Mouse (Mus musculus): ENCODE measurements around the gene Mmp15.

Mmp15 gene

DNA sequence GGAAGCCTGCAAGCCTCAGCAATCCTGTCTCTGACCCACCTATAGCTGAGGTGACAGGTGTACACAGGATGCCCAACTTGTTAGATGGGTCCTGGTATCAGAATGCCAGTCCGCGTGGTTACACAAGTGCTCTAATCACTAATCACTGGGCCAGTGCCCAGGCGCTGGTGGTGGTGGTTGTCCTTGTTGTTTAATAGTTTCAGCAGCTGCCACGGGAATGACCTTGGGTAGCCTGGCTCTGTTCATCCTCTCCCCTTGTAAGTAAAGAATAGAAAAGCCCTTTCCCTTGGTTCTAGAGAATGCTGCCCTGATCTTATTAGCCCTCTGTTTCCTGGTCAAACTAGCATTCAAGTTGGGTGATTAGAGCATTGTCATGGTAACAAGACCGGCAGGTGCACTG lies 10.3 kb upstream of the Mmp15 start:
- DNase-seq (ENCODE audit: low spot score): no peak

DNA sequence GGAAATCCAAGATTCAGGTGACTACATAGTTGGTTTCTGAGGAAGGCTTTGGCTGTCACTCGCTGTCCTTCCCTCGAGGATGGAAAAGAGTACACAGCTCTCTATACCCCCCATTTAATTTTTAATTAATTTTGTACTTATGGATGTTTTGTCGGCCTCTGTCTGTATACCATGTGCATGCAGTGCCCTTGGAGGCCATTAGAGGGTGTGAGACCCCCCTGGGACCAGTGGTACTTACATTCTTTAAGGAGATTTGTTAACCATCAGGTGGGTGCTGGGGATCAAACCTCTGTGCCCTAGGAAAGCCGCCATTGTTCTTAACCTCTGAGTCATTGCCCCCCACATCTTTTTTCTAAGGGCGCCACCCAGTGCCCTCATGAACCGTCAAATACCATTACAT lies 7.4 kb upstream of the Mmp15 start:
- no peak for DNase-seq (ENCODE audit: low spot score)

DNA sequence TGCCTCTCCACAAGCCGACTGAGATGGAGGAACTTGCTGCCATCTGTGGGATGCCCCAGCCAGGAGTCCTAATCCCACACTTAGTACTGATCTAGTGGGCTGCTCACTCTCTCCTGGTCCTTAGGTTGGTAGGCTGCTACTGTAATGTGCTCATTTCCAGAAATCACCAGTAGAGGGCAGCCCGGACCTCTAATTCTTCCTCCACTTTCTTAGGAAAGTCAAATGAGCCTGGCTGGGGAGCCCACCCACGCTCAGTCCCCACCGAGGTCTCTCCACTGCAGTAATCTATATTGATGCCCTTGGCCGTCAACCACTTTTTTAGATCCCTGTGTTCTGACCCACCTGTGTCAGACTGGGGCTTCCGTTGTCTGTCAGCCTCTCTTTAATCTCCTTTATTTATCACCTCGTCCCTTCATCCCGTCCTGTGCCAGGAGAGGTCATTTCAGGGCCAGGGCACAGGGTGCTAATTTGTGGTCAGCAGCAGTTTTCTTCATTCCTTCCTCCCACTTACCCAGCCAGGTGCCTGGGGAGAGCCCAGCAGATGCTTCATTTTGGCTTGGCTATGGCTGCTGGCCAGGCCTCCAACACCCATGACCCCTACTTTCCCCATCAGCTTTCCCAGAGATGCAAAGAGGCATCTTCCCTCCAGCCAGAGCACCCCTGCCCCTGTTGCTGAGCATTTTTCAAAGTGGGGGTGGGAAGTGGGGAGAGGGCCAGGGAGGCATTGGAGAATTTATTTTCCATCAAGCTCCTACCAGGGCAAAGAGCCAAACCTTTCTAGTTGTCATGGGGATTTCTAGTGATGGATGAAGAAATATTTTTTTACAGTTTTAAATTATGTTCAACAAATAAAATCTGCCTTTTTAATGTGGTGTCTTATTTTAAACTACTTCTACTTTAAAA lies 5.2 kb upstream of the Mmp15 start:
- DNase-seq (ENCODE audit: low spot score): peak; percentile 75

DNA sequence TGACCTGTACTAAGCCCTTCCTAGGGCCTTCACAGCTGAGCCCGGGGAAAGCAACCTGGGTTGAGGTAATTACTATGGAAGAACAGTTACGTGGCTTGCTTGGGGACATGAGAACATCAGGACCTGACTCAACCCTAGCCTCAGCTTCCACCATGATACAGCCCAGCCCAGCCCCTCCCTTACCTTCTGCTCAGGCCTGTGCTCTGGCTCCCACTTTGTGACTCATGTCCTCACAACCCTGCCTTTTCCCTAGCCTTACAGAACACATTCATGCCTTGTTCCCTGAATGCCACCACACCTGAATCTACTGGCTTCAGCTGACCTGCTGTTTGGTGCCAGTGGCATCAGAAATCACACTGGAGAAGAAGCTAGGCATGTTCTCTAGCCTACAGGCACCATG lies 3.7 kb upstream of the Mmp15 start:
- DNase-seq (ENCODE audit: low spot score): no peak

DNA sequence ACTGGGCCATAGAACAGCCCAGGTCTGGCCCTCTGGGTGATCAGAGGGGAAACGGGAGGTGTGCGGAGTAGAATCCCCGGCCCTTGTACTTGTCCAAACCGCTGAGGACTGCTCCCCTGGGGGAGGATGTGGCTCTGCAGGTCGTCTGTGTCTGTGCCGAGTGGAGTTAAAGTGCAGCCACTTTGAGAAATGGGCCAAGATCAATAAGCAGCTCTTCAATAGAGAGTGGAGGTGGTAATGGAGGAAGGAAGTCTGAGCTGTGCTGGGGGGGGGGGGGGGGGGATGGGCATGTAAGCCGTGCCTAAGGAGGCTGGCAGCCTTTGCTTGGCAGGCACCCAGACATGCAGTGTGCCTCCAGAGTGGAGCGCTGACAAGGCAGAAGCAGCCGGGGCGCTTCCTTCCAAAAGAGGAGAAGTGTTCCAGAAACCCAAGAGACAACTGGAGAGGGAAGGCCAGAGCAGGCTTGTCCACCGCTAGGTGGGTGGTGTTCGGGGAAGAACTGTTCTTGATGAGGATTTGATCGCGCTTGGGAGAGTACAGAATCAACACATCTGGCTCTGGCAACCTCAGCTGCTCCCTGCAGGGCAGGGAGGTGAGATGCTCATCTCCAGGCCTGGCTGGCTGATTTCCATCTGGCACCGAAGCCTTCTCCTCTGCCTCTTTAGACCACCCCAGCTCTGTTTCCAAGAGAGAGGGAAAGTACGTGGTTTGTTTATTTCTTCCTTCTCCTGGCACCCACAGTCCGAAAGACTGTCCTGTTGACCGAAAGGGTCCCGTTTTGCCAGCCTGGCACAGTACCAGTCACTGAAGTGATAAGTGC lies 3.0 kb upstream of the Mmp15 start:
- peak; percentile 73 for DNase-seq (ENCODE audit: low spot score)

DNA sequence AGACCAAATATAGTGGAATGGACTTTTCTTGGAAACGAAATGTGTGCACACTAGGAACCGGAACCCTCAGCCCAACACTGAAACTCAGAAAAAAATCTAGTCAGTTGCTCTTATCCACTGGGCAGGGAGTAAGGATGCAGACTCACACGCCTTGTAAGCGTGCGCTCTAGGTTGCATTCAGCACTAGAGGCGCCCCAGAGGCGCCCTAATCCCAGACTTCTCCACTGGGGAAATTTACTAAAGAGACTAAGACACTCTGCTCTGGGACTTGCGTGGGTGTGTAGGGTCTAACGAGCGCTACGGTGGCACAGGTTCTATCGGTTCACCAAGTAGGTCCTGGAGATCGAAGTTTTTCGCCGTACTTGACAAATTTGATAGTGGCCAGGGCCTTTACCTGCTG lies 607 bp upstream of the Mmp15 start:
- no peak for DNase-seq (ENCODE audit: low spot score)

DNA sequence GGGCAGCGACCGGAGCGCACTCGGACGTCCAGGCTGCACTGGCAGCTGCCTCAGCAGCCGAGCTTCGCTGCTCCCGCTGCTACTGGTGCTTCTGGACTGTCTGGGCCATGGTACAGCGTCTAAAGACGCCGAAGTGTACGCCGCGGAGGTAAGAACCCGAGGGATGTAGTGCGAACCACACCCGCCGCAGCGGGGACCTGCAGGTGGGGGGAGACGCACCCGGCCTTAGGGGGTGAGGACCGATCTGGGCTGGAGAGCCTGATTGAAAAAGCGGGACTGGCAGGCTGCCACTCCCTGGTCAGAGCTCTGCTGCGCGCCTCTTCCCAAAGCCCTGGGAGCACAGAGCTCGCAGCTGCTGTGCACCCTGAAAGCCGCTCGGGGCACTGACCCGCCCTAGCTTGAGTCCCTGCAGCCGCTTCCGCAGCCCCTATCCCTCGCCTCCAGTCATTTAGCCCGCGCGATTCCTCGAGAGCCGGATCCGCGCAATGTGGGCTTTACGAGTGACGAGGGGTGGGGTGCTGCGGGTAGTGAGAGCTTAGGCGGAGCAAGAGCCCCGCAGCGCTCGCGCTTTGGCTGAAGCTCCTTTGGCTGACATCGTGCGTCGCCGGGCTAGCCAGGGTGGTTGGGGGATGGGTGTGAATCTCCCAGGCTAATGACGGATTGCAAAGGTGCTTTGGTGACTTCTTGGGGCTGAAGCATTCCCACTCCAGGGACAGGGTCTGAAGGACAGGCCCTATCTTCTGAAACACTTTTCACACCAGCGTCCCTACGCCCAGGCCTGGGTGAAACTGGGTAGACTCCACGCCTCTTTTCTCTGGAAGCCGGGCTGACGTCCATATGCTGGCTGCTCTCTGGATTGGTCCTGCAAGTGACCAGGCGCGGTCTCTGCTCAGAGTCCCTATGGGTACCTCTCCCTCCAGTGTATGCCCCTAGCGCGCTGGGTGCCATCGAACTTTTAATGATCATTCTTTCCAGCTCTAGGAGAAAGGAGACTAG lies 1.1 kb downstream of the Mmp15 start:
- peak; percentile 32 for DNase-seq (ENCODE audit: low spot score)

DNA sequence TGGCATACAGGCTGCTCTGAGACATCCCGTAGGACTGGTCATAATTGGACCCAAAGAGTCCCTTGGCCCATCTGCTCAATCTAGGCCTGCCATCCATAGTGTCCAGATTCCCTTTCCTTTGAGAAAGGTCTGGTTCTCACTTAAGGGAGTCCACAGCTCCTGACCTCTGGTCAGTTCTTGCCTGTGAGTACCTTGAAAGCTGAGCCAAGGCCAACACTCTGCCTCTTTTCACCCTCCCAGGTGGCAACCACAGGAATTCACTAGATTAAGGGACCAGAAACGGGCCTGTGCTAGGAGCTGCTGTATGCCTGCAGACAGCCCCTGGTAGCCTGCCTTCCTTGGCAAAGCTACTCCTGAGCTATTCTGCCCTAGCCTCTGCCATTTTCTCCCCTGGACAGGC lies 2.5 kb downstream of the Mmp15 start:
- peak; percentile 58 for DNase-seq (ENCODE audit: low spot score)

DNA sequence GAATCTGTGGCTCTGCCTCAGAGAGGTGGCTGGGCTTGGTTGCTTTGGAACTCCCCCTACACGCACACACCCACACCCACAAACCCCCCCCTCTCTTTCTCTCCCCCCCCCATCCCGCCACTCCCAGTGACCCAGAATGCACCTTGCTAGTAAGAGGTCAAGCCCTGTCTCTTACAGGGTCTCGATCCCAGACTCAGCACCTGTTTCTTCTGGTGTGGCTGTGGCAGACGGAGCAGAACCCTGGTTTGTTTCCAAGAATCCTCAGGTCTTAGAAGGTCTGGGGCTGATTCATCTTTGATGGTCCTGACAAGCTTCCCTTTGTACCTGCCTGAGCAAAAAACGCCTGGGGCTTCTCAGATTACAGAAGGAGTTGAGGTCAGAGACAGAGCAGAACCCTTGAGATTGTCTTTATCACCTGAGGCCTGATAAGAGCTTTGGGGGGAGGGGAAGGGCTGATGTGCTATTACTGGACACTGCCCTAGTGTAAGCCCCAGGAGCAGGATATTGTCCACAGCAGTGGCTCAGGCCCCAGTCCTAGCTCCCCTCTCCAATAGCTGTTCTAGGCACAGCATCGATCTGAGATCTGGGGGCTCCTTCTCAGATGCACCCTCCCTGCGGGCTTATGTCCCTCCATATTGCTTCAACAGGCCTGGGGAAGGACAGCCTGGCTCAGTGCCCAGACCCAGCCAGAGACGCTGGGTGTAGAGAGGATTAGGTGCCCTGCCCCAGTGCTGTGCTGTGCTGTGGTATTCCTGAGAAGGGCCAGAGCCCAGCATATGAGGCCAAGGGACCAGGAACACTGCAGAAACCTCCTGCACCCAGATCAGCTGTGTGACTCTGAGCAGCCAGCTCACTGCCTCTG lies 6.7 kb downstream of the Mmp15 start:
- DNase-seq (ENCODE audit: low spot score): no peak

DNA sequence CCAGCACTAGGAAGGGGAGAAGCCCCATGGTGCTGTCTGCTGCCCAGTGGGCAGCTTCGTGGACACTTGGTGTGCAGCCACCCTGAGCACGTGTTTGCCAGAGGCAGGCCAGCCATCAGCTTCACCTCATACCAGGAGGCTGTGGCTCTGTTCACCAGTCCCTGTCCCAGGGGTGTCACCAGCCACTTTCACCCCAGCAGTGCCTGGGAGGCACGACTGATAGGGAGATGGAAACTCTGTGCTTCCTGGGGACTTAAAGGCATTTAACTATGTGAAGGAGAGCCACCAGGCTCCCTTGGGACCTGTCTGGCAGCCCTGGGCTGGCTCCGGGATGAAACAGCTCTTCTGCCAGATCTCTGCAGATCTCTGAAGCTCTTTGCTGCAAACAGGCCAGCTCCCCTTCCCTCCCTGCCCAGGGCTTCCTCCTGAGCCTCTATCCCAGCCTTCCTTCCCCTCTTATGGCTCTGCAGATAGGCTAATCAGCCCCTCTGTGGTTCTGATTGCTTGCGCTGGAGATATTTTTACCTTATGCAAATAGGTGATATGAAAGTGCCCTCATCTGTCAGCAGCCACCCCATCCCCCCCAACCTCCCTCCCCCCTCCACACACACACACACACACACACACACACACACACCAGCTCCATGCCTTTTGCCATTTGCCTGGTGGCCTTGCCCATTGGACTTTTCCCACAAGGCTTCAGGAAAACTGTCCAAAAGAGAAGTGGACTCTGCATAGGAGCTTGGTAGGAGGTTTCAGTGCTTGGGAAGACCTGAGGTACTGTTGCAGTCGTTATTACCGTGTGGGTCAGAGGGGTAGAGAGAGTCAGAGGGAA lies 8.3 kb downstream of the Mmp15 start:
- no peak for DNase-seq (ENCODE audit: low spot score)

DNA sequence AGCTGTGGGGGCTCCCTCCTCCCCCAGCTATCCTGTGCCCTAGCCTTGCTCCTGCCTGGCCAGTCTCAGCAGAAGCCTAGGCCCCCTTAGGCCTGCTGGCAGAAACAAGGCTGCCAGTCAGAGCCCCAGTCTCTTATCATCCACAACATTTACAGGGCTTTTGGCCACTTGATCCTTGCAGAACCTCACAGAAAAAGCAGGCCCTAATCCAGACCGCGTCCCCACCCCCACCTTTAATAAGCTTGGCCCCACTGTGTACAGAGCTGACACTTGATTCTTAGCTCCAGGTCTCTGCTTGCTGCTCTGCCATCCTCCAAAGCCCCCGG lies 8.9 kb downstream of the Mmp15 start:
- no peak for DNase-seq (ENCODE audit: low spot score)

DNA sequence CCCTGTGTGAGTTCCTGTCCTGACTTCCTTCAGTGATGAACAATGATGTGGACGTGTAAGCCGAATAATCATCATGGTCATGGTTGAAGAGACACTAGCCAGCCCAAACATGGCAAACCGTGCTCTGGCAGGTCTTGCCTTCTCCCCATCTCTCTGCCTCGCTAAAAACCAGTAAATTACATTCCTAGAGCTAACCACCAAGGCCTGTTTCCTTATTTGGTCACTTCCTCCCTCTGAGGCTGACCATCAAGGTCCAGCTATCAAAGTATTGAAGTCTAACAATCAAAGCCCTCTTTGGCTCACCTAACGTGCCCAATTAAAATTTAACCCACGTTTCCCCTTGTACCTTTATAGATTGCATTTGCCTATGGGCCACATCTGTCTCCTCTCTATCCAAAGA lies 10.2 kb downstream of the Mmp15 start:
- no peak for DNase-seq (ENCODE audit: low spot score)

DNA sequence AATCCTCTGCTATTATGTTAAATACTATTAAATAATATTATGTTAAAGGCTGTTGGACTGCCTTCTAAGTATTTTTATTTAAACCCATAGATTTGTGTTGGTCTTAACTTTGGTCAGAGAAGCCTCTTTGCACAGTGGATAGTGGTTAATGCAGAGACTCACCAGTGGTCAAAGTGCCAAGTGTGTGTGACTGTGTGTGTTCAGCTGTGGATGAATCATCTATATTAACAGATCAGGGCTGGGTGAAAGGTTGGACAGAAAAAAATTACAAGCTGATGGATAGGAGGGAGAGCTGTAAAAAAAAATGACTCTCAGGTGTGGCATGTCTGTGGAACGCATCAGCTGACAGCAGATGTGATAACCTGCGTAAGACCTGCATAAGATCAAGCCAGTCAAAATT lies 11.8 kb downstream of the Mmp15 start:
- no peak for DNase-seq (ENCODE audit: low spot score)

DNA sequence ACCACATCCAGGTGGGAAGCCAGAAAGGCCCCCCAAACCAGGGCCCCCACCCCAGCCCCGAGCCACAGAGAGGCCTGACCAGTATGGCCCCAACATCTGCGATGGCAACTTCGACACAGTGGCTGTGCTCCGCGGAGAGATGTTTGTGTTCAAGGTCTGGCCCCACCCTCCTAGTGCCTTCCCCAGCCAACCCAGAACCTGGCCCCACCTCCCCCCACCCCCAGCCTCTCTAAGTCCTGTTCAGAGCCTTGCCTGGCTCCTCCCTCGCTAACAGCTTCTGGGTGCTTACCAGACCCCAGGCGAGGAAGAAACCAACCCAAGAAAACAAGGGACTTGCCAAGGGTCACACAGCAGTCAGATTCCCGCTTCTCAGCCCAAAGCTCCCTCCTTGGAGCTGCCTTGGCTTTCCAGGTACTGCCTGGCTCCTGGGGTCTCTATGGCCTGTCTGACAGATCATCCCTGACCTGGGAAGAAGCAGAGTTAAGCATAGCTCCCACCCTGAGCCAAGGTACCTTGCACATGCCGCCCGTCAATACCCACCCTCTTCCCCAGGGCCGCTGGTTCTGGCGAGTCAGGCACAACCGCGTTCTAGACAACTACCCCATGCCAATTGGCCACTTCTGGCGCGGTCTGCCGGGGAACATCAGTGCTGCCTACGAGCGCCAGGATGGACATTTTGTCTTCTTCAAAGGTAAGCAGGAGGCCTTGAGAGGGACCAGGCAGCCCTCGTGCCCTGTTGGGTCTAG lies 17.7 kb downstream of the Mmp15 start:
- no peak for DNase-seq (ENCODE audit: low spot score)

DNA sequence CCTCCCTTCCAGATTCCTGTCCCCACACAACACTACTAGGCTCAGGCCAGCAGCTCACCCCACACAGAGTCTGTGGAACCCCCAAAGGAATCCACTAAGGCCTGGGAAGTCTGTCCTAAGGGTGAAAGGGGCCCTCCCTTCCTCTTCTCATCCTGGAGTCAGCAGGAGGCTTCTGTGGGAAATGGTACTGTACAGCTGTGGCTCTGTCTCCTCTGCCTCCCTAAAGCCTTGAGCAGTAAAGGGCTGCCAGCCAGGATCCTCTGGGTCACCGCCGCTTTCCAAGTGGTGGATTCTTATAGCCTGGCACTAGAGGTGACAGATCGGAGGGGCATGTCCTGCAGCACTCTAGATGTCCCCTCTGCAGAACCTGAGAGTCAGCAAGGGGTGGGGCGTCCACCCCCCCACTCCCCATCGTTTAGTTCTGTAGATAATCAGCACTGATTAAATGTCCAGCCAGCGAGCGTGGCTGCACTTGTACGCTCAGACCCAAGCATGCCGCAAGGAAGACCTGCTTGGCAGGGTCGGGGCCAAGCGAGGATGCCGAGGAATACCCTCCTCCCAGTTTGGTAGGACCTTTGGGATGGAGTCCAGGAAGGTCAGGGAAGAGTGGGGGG lies 21.4 kb downstream of the Mmp15 start:
- DNase-seq (ENCODE audit: low spot score): no peak

DNA sequence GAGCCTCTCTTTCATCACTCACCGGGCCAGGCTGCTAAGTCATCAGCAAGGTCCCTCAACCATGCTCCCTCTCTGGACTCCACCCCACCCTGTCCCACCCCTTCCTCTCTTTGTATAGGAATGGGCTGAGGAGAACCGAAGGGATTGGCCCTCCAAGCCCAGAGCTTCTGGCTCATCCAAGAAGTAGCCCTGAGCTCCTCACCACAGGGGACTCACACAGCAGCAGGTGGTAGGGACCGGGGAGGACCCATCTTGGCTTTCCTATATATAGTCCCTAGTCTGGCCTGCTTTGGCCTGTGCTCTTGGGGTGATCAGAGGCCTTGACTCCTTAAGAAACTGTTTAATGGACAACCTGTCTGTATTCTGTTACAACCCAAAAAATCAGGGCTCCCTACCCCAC lies 22.4 kb downstream of the Mmp15 start:
- no peak for DNase-seq (ENCODE audit: low spot score)

DNA sequence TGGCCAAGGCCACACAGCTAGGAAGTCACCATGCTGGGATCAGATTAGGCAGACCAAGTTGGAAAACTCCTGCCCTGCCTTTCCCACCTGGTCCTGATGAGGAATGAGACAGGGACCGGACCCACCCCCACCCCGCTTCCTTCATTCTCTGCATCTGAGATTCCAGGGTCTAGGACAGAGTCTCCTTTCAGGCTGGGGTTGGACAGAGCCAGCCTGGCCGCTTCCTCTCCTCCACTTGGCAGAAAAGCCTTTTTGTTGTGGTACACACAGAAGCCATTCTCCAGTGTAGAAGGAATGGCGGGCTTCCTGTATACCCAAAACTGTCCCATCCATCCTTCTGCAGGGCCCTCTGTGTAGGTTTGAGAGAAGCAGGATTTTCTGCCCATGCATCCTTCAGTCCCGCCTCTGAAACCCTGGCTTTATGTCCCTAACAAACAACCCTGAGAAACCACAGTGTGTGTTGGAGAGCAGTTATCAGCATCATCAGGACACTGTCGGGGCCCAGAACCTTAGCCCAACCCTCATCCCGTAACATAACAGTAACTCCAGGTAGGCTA lies 23.4 kb downstream of the Mmp15 start:
- DNase-seq (ENCODE audit: low spot score): no peak

DNA sequence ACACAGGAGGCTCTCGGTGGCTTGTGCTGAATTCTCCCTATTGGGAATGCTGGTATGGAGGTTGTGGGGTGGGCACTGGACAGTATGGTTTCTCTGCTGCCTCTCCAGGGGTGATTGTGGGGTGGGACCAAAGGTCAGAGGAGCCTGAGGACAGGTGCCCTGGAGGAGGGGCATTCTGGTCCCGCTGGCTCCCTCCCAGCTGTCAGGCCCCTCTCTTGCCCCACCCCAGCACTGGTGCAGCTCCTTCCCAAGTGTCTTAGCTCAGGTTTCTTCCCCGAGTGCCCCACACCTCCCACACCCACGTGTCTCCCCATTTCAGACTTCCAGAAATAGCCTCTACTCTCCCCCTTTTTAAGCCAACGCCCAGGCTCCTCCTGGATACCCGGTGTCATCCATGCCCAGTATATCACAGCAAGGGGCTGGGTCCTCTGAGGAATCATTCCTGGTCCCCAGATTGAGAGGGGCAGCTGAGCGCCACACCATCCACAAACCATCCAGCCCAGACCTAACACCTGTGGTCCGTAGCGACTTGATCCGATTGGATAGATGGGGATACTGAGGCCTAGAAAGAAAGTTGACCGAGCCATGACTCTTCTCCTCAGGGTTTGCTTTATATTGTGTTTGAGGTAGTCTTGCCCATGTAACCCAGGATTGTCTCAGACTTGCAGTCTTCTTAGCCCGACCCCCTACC lies 24.4 kb downstream of the Mmp15 start:
- no peak for DNase-seq (ENCODE audit: low spot score)

All from lung, postnatal 25 days (tissue).